Comparison of ENCODE assay signal across 10 mouse cellular contexts in the genomic region with DNA sequence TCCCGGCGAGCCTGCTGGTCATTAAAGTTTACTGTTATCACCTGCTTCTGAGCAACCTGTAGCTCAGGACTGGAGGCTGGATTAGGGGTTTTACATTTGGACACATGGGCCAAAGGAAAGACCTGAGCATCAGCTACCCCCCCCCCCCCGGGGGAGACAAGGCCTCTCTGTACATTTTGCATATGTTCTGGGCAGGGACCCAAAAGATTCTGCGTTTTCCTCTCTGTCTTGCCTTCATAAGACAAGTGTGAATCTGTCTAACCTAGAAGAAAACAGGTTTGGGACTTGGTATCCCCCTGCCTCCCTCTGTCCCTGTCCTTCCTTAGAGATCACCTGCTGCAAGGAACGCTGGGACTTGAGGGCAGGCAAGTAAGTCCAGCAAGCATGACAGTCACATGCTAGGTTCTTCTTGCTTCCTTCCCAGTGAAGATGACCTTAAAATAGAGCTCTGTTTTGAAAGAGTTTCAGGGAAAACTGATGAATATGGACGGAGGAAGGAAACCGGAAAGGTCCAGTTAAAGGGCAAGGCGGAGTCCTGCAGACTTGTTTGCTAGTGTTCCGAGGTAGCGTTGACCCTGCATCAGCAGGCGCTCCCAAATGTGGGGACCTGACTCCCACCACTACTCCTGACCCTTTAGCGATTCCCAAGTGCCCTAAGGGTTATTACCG. TPM values are rescaled to one million over a fixed set of nuclear protein-coding genes. Genes with fewer than 3 reads are reported as not detected.
A peak's percentile ranks its signal among the peaks of the same experiment; 100 is the strongest.
DNase-seq lines count a peak whose midpoint lies in the region; ATAC-seq and TF ChIP-seq lines count a peak whose summit lies in the region.
"Had no signal": no experiment of that assay in that cellular context is flagged by ENCODE, and none has a peak within 500 bp of the region (broad histone marks: within the 10 kb centered on the region; RNA-seq: fewer than 3 reads in every experiment).

No protein-coding gene starts in this region.

- no peak for ATAC-seq in hindbrain, embryonic 14.5 days (ENCODE audit: low FRiP score)
- no peak for ATAC-seq in midbrain, embryonic 11.5 days (ENCODE audit: low FRiP score)
- no peak for ATAC-seq in midbrain, embryonic 16.5 days
- no peak for ATAC-seq in heart, embryonic 11.5 days (replicated peaks; ENCODE audit: insufficient number of reproducible peaks, low FRiP score, low TSS enrichment)

- no peak overlapping the region for H3K4me3 ChIP-seq in hindbrain, embryonic 10.5 days
- H3K4me3 ChIP-seq in hindbrain, embryonic 14.5 days (replicated peaks; ENCODE audit: low read length): no peak overlapping the region
- H3K4me3 ChIP-seq in midbrain, embryonic 11.5 days (ENCODE audit: low read depth, low read length): no peak overlapping the region
- no peak overlapping the region for H3K4me3 ChIP-seq in midbrain, embryonic 16.5 days (ENCODE audit: low read depth, low read length)
- no peak overlapping the region for H3K4me3 ChIP-seq in heart, embryonic 11.5 days (ENCODE audit: low read depth, low read length)
- H3K4me3 ChIP-seq in small intestine, adult 2 months (ENCODE audit: low read depth, low read length): no peak overlapping the region
- H3K4me3 ChIP-seq in lung, adult 2 months (replicated peaks; ENCODE audit: extremely low read depth, low read depth, low read length): no peak overlapping the region

- no peak for TF ChIP-seq CTCF in small intestine, adult 2 months (IDR thresholded peaks at IDR 0.05; ENCODE audit: extremely low read depth, insufficient read length, insufficient replicate concordance, low read depth, low read length)
- no peak for TF ChIP-seq CTCF in lung, adult 2 months (IDR thresholded peaks at IDR 0.05; ENCODE audit: insufficient read depth, low read length)

- H3K9me3 ChIP-seq in hindbrain, embryonic 10.5 days: no peaks in the 10 kb centered on the region
- H3K9me3 ChIP-seq in hindbrain, embryonic 14.5 days (ENCODE audit: control insufficient read depth, low read length): no peaks in the 10 kb centered on the region
- no peaks in the 10 kb centered on the region for H3K9me3 ChIP-seq in midbrain, embryonic 11.5 days (ENCODE audit: control insufficient read depth, low read length)
- no peaks in the 10 kb centered on the region for H3K9me3 ChIP-seq in midbrain, embryonic 16.5 days (replicated peaks; ENCODE audit: control insufficient read depth, low read length, poor library complexity, severe bottlenecking)
- no peaks in the 10 kb centered on the region for H3K9me3 ChIP-seq in heart, embryonic 11.5 days (replicated peaks; ENCODE audit: control insufficient read depth, low read length)

- no peak for DNase-seq in hindbrain, embryonic 10.5 days (ENCODE audit: low spot score)
- DNase-seq in hindbrain, embryonic 14.5 days (ENCODE audit: low spot score): no peak
- no peak for DNase-seq in midbrain, embryonic 11.5 days (ENCODE audit: low spot score, missing footprints)
- DNase-seq in lung, adult 2 months: no peak
- no peak for DNase-seq in embryo, embryonic 10 days (ENCODE audit: low spot score)
- DNase-seq: cerebellum, adult 9-11 months; right cerebral cortex, postnatal 14 days had no signal

- no peak overlapping the region for H3K4me2 ChIP-seq in hindbrain, embryonic 14.5 days (replicated peaks)
- H3K4me2 ChIP-seq in midbrain, embryonic 11.5 days: no peak overlapping the region
- H3K4me2 ChIP-seq in midbrain, embryonic 16.5 days (ENCODE audit: low read length): no peak overlapping the region
- no peak overlapping the region for H3K4me2 ChIP-seq in heart, embryonic 11.5 days

- H3K36me3 ChIP-seq in hindbrain, embryonic 10.5 days: no peaks in the 10 kb centered on the region
- H3K36me3 ChIP-seq in hindbrain, embryonic 14.5 days (replicated peaks; ENCODE audit: control insufficient read depth, insufficient read depth): no peaks in the 10 kb centered on the region
- no peaks in the 10 kb centered on the region for H3K36me3 ChIP-seq in midbrain, embryonic 11.5 days (ENCODE audit: control insufficient read depth, insufficient read depth, low read length)
- H3K36me3 ChIP-seq in midbrain, embryonic 16.5 days (ENCODE audit: control insufficient read depth, insufficient read depth, low read length): no peaks in the 10 kb centered on the region
- H3K36me3 ChIP-seq in heart, embryonic 11.5 days (ENCODE audit: control insufficient read depth, insufficient read depth, low read length): no peaks in the 10 kb centered on the region
- H3K36me3 ChIP-seq in small intestine, adult 2 months (ENCODE audit: control insufficient read depth, insufficient read depth, low read length): no peaks in the 10 kb centered on the region

- TF ChIP-seq POLR2A in small intestine, adult 2 months (IDR thresholded peaks at IDR 0.05; ENCODE audit: low read depth, low read length): no peak
- TF ChIP-seq POLR2A in lung, adult 2 months (IDR thresholded peaks at IDR 0.05; ENCODE audit: borderline replicate concordance, extremely low read depth, low read depth, low read length): no peak

- 70% methylated on average over 13 of the region's 13 CpGs for WGBS in hindbrain, embryonic 10.5 days
- WGBS in hindbrain, embryonic 14.5 days: 67% methylated on average over 13 of the region's 13 CpGs
- WGBS in midbrain, embryonic 11.5 days: 62% methylated on average over 13 of the region's 13 CpGs
- WGBS in midbrain, embryonic 16.5 days: 63% methylated on average over 13 of the region's 13 CpGs
- WGBS in heart, embryonic 11.5 days (ENCODE audit: insufficient replicate concordance): 66% methylated on average over 13 of the region's 13 CpGs
- WGBS in small intestine, adult 2 months: 70% methylated on average over 13 of the region's 13 CpGs
- WGBS in lung, adult 2 months: 58% methylated on average over 13 of the region's 13 CpGs

- H3K4me1 ChIP-seq in hindbrain, embryonic 10.5 days (replicated peaks): peaks cover 86% of the 10 kb centered on the region
- peaks cover 28% of the 10 kb centered on the region for H3K4me1 ChIP-seq in hindbrain, embryonic 14.5 days (replicated peaks; ENCODE audit: control insufficient read depth, insufficient read depth, low read length)
- peaks cover 45% of the 10 kb centered on the region for H3K4me1 ChIP-seq in midbrain, embryonic 11.5 days (ENCODE audit: control insufficient read depth, insufficient read depth, low read length)
- peaks cover 17% of the 10 kb centered on the region for H3K4me1 ChIP-seq in midbrain, embryonic 16.5 days (ENCODE audit: control insufficient read depth, insufficient read depth, low read length)
- H3K4me1 ChIP-seq in heart, embryonic 11.5 days (ENCODE audit: control insufficient read depth, insufficient read depth, low read length): peaks cover 42% of the 10 kb centered on the region
- no peaks in the 10 kb centered on the region for H3K4me1 ChIP-seq in small intestine, adult 2 months (ENCODE audit: control insufficient read depth, insufficient read depth, insufficient read length, low read length)
- H3K4me1 ChIP-seq in lung, adult 2 months (ENCODE audit: control insufficient read depth, insufficient read depth, low read length): peaks cover 21% of the 10 kb centered on the region

- H3K9ac ChIP-seq in hindbrain, embryonic 14.5 days: no peak overlapping the region
- 0 out of 2 replicates have a peak overlapping the region, but pooled peaks have one; percentile 4 for H3K9ac ChIP-seq in midbrain, embryonic 11.5 days (ENCODE audit: low read length)
- no peak overlapping the region for H3K9ac ChIP-seq in midbrain, embryonic 16.5 days (ENCODE audit: low read depth, low read length)
- no peak overlapping the region for H3K9ac ChIP-seq in heart, embryonic 11.5 days (ENCODE audit: low read depth, low read length)

- H3K27me3 ChIP-seq in hindbrain, embryonic 10.5 days (ENCODE audit: insufficient read depth, poor library complexity, severe bottlenecking): peaks cover 36% of the 10 kb centered on the region
- no peaks in the 10 kb centered on the region for H3K27me3 ChIP-seq in hindbrain, embryonic 14.5 days (ENCODE audit: control insufficient read depth, insufficient read depth, low read length)
- H3K27me3 ChIP-seq in midbrain, embryonic 11.5 days (ENCODE audit: control insufficient read depth, insufficient read depth, low read length): no peaks in the 10 kb centered on the region
- no peaks in the 10 kb centered on the region for H3K27me3 ChIP-seq in midbrain, embryonic 16.5 days (ENCODE audit: control insufficient read depth, insufficient read depth, low read depth, low read length)
- no peaks in the 10 kb centered on the region for H3K27me3 ChIP-seq in heart, embryonic 11.5 days (ENCODE audit: control insufficient read depth, insufficient read depth, low read length)
- no peaks in the 10 kb centered on the region for H3K27me3 ChIP-seq in small intestine, adult 2 months (ENCODE audit: control insufficient read depth, insufficient read depth, low read length)

- H3K27ac ChIP-seq in hindbrain, embryonic 10.5 days: peak overlapping the region; percentile 90
- H3K27ac ChIP-seq in hindbrain, embryonic 14.5 days: no peak overlapping the region
- H3K27ac ChIP-seq in midbrain, embryonic 11.5 days (ENCODE audit: low read depth, low read length): no peak overlapping the region
- H3K27ac ChIP-seq in midbrain, embryonic 16.5 days (ENCODE audit: low read length): no peak overlapping the region
- peak overlapping the region; percentile 91 for H3K27ac ChIP-seq in heart, embryonic 11.5 days (ENCODE audit: low read depth, low read length)
- H3K27ac ChIP-seq in small intestine, adult 2 months (ENCODE audit: insufficient read depth, low read depth, low read length): peak overlapping the region; percentile 65; the same call in 1 of the 2 replicates

RNA-seq across cellular contexts. Expression of a gene that starts 13.6 kb away (rescaled TPM):
- polyA plus RNA-seq in hindbrain, embryonic 10.5 days (2016; fragmentation: Nextera tagmentation; extraction: Ambion mirVana): 7.9 and 8.3 TPM in 2 replicates
- 7.6 and 9.9 TPM in 2 replicates for polyA plus RNA-seq in hindbrain, embryonic 14.5 days (2014; fragmentation: Nextera tagmentation; extraction: Ambion mirVana)
- 7.4 and 8.3 TPM in 2 replicates for polyA plus RNA-seq in midbrain, embryonic 11.5 days (2014; fragmentation: Nextera tagmentation; extraction: Ambion mirVana)
- 6.2 and 7.2 TPM in 2 replicates for polyA plus RNA-seq in midbrain, embryonic 16.5 days (2015; fragmentation: Nextera tagmentation; extraction: Ambion mirVana)
- 32.6 TPM in 2 replicates for polyA plus RNA-seq in heart, embryonic 11.5 days (2014; fragmentation: Nextera tagmentation; extraction: Ambion mirVana)
- 2.4 and 3.5 TPM in 2 replicates for polyA plus RNA-seq in small intestine, adult 2 months (2012; rRNA removed)
- polyA plus RNA-seq in lung, adult 2 months (2012; rRNA removed): 13.3 and 15.0 TPM in 2 replicates

RNA-seq across cellular contexts. Expression of a gene that starts 32.4 kb away (rescaled TPM):
- 11.2 and 18.5 TPM in 2 replicates for polyA plus RNA-seq in hindbrain, embryonic 10.5 days (2016; fragmentation: Nextera tagmentation; extraction: Ambion mirVana)
- polyA plus RNA-seq in hindbrain, embryonic 14.5 days (2014; fragmentation: Nextera tagmentation; extraction: Ambion mirVana): 42.1 and 45.5 TPM in 2 replicates
- polyA plus RNA-seq in midbrain, embryonic 11.5 days (2014; fragmentation: Nextera tagmentation; extraction: Ambion mirVana): 20.8 and 23.8 TPM in 2 replicates
- polyA plus RNA-seq in midbrain, embryonic 16.5 days (2015; fragmentation: Nextera tagmentation; extraction: Ambion mirVana): 46.7 and 53.0 TPM in 2 replicates
- 16.1 and 16.4 TPM in 2 replicates for polyA plus RNA-seq in heart, embryonic 11.5 days (2014; fragmentation: Nextera tagmentation; extraction: Ambion mirVana)
- 1.0 and 1.4 TPM in 2 replicates for polyA plus RNA-seq in small intestine, adult 2 months (2012; rRNA removed)
- 7.6 and 10.4 TPM in 2 replicates for polyA plus RNA-seq in lung, adult 2 months (2012; rRNA removed)

Comparison
In these comparisons a context has a peak if more than half of its experiments do, and no peak if none do; other contexts are left out.
1. H3K27ac ChIP-seq: peak in hindbrain, embryonic 10.5 days (single experiment), heart, embryonic 11.5 days (single experiment) and small intestine, adult 2 months (single experiment); none in hindbrain, embryonic 14.5 days (single experiment), midbrain, embryonic 11.5 days (single experiment) and midbrain, embryonic 16.5 days (single experiment).